Mouse (Mus musculus): ENCODE measurements around the gene Dnm3.

Gene Dnm3

DNA sequence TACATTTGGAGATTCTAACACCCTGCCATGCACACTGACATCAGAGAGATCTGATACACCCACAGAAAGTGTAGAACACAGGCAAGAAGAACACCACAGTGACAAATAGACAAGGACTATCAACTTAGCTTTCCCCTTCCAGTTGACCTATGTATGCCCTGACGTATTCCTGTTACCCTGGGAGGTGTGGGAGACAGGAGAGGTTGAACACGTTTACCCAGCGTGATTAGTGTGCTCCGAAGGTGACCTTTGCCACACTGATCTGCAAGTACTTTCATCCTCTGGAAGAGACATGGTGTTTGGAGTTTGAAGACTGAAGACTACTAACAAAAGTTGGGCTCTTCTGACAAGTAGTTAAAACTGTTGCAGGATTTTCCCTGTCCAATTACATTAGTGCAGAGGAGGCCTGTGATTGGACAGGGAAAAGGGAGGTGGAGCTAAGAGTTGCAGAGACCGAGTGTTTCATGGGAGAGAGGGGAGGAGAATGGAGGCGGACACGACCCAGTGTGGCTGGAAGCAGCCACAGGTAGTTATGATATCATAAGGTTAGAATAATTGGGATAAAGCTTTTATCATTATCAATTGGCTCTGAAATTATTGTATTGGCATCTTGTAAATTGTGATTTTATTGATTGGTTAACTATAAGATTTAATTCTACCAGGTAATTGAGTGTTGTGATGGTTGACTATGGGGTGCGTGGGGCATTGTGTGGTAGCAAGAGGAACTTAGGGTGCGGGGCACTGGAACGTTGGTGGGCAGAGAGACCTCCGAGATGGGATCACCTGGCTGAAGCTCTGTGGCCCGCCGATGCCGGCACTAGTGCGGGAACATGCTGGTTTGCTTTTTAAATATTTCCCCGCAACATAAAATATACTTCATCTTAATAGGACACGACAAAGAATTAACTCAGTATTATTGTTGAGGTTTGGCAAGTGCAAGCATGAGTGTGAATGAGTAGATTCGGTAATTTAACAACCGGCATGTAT, 519.6 kb downstream of the Dnm3 start:
- DNase-seq (ENCODE audit: low read depth, low spot score): no peak

DNA sequence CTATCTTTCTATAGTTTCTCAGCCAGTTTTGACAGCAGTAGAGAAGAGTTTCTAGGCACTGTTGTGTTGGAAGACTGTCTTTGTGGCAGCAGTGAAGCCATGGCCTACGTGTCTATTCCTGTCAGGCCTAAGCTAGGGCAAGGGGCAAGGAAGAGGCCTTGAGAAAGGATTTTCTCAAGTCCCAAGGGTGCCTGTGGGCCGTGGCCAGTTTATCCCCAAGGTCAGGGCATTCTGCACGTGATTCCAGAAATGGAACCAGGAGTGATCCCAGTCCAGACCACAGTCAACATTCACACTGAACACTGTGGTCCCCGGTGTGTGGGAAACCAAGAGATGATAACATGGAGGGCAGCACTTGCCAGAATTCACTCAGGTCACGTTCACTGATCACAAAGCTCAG, 522.0 kb downstream of the Dnm3 start:
- DNase-seq (ENCODE audit: low read depth, low spot score): no peak

DNA sequence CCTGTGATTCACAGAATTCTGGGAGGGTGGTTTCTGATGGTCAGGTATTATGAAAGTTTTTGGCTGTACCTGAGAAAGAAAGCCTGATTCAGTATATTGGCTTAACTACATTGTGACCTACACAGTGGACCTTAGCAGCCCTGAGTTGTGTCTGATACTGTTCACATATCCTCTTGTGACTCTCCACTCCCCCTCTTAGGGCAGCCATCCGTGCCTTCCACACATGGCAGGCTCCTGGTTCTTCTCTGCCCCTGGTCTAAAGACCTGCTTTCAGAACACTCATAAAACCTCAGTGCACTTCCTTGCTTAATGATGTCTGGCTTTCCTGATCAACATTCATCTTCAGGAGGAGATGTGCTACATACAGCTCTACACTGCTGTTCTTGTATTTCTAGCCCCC, 525.2 kb downstream of the Dnm3 start:
- DNase-seq (ENCODE audit: low read depth, low spot score): no peak

DNA sequence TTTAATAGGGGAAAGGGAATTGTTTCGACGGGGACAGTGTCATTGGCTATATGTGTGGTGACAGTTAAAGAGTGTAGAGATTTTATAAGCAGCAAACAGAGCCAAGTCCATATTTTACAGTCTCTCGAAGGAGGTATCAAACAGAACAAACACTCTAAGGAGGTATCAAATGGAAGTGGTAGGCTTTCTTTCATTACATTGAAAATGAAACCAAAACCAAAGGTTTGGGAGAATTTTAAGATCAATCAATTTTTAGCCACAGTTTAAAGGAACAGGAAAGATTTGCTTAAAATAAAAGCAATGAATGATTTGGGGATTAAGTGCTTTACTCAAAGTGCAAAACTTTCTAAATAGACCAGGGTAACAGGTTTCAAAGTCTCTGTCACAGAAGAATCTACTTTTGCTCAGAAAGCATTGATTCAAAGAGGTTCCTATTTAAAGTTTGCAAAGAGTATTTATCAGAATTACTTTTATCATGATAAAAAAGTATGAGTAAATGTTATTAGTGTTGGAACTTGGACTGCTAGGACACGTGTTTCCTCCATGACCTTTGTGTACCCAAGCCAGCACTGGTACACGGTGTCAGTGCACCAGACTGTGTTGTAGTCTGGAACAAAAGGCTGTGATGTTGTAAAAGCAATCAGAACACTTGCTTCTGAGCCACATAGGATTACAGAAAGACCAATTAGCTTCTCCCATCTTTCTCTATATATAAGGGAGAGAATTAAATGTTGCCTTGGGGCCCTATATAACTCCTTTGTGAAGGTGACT, 526.6 kb downstream of the Dnm3 start:
- no peak for DNase-seq (ENCODE audit: low read depth, low spot score)

DNA sequence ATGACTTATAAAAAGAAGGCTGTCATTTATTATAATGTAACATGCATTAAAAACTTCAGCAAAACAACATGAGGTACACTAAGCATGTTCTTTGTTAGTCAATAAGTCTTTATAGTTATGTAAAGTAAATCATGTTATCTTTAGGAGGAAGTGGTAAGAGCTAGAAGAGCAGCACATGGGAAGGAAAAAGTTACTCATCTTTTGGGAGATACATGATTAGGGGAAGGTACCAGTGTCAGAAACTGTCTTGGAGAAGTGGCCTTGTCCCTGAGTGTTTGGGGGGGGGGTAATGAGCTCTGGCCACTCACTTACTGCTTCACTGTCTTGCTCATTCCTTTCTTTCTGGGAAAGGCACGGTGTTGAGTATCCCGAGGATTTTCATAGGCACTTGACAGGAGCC, 535.8 kb downstream of the Dnm3 start:
- no peak for DNase-seq (ENCODE audit: low read depth, low spot score)

Data from 3T3-L1 (cell line).